ENCODE assay signal across 15 mouse cellular contexts in the genomic region with DNA sequence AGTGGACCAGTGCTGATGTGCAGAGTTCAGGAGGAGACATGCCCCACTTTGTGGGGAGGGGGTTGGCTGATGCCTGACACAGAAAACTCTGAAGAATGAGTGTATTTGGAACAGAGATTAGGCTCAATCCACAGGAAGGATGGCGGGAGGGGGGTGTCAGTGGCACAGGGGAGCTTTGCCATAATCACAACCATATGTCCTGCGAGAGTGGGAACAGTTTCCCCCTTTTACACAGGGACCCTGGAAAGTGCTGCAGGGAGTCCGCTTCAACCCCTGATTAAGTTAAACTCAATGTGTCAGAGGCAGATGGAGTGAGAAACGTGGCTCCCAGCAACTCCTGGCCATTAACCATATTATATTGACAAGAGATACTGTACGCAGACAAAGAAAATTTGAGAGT.
"Had no signal": no experiment of that assay in that cellular context is flagged by ENCODE, and none has a peak within 500 bp of the region (broad histone marks: within the 10 kb centered on the region; RNA-seq: fewer than 3 reads in every experiment).

No protein-coding gene starts in this region.

- H3K9me3 ChIP-seq: liver, embryonic 15.5 days; neural tube, embryonic 12.5 days had no signal

- H3K9ac ChIP-seq: liver, embryonic 15.5 days; neural tube, embryonic 12.5 days had no signal

- DNase-seq: kidney, adult 2 months; kidney, postnatal 25 days; layer of hippocampus, adult 9-11 months; left cerebral cortex, postnatal 4 days; lung, adult 2 months; lung, postnatal 4 days; midbrain, embryonic 14.5 days; thymus, adult 18-20 months; thymus, postnatal 14 days had no signal

- H3K36me3 ChIP-seq: liver, embryonic 15.5 days; midbrain, embryonic 10.5 days; neural tube, embryonic 12.5 days had no signal

- H3K4me3 ChIP-seq: liver, embryonic 15.5 days; midbrain, embryonic 10.5 days; neural tube, embryonic 12.5 days had no signal

- H3K4me2 ChIP-seq: liver, embryonic 11.5 days; liver, embryonic 15.5 days; neural tube, embryonic 12.5 days had no signal

- H3K27ac ChIP-seq: liver, embryonic 15.5 days; midbrain, embryonic 10.5 days; neural tube, embryonic 12.5 days; stomach, postnatal 0 days had no signal

- H3K27me3 ChIP-seq: liver, embryonic 15.5 days; neural tube, embryonic 12.5 days had no signal

- H3K4me1 ChIP-seq: liver, embryonic 15.5 days had no signal

- ATAC-seq: lung, postnatal 0 days had no signal
